Mouse (Mus musculus) forebrain, embryonic 16.5 days (tissue): ENCODE measurements around the gene Fgfr2. TPM values are rescaled to one million over a fixed set of nuclear protein-coding genes. Genes with fewer than 3 reads are reported as not detected.
A peak's percentile ranks its signal among the peaks of the same experiment; 100 is the strongest.

Experiments
- ATAC-seq: fragments of 200-750 bp; cut with Nextera tagmentation; 2 replicates; pipeline ENCODE4 v1.8.0; 2017; ENCODE audit warnings: mild to moderate bottlenecking, moderate library complexity
- H3K27ac ChIP-seq: fragments of 300-500 bp; sonication (generic); 2 replicates; pipeline ENCODE4 v1.5.1; 2014; ENCODE audit warnings: low read length, control low read depth
- H3K27me3 ChIP-seq: fragments of 300-500 bp; sonication (generic); replicated peaks from 2 replicates; pipeline ENCODE4 v1.6.1; 2014; ENCODE audit warnings: low read length; ENCODE audit not compliant: control insufficient read depth, insufficient read depth
- H3K36me3 ChIP-seq: fragments of 300-500 bp; sonication (generic); 2 replicates; pipeline ENCODE4 v1.6.1; 2014; ENCODE audit not compliant: control insufficient read depth, insufficient read depth
- H3K4me1 ChIP-seq: fragments of 300-500 bp; sonication (generic); replicated peaks from 2 replicates; pipeline ENCODE4 v1.6.1; 2014; ENCODE audit warnings: low read length; ENCODE audit not compliant: control insufficient read depth, insufficient read depth
- H3K4me2 ChIP-seq: fragments of 300-500 bp; sonication (generic); 2 replicates; pipeline ENCODE4 v1.6.1; 2014; ENCODE audit warnings: mild to moderate bottlenecking, low read length, control low read depth
- H3K4me3 ChIP-seq: fragments of 300-500 bp; sonication (generic); replicated peaks from 2 replicates; pipeline ENCODE4 v1.5.1; 2014; ENCODE audit warnings: mild to moderate bottlenecking, low read length, control low read depth
- H3K9ac ChIP-seq: fragments of 300-500 bp; sonication (generic); replicated peaks from 2 replicates; pipeline ENCODE4 v1.6.1; 2014; ENCODE audit warnings: low read depth, low read length, control low read depth
- H3K9me3 ChIP-seq: fragments of 300-500 bp; sonication (generic); 2 replicates; pipeline ENCODE4 v1.6.1; 2016; ENCODE audit warnings: low read length; ENCODE audit not compliant: control insufficient read depth
- WGBS: fragments of 180-500 bp; shearing (Covaris S2); extraction: QIAGEN DNeasy Blood & Tissue Kit; methylation state at CpG from one replicate; pipeline ENCODE4 v1.1.7; 2014; 5-methylcytosine and 5-hydroxymethylcytosine counted together
- polyA plus RNA-seq: library from polyadenylated mRNA; unstranded; fragments of >200 nt; fragmentation: Nextera tagmentation; extraction: Ambion mirVana; gene quantifications from 2 replicates; pipeline ENCODE4 v1.2.1, GENCODE M21; 2015

Fgfr2 gene
- polyA plus RNA-seq, 1 experiment from 2014 or later: 39.2 TPM

DNA sequence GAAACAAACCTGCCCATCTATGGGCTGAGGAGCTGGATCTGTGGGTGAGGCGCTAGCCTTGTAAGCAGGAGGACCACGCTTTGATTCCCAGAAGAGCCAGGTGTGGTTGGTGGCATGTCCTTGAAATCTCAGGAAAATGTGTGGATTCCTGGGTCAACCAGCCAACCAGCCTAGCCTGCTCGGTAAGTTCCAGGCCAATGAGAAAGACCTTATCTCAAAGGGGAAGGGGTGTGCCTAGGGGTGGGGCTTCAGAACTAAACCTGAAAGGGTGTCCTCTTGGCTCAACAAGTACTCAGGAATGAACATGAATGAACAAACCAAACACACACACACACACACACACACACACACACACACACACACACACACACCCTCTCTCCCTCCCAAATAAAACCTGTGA, 81.4 kb downstream of the Fgfr2 start:
- H3K9me3 ChIP-seq: no peaks in the 10 kb centered on the region
- ATAC-seq: no peak
- 83% methylated on average over 3 of the region's 3 CpGs for WGBS

GRCm38 (mm10) chr7:133040688-133041345, 82.3 kb downstream of the Fgfr2 start:
- no peaks in the 10 kb centered on the region for H3K27me3 ChIP-seq
- no peak overlapping the region for H3K4me3 ChIP-seq
- H3K27ac ChIP-seq: no peak overlapping the region
- no peaks in the 10 kb centered on the region for H3K4me1 ChIP-seq
- H3K36me3 ChIP-seq: no peaks in the 10 kb centered on the region
- no peak overlapping the region for H3K4me2 ChIP-seq
- no peaks in the 10 kb centered on the region for H3K9me3 ChIP-seq
- no peak overlapping the region for H3K9ac ChIP-seq
- ATAC-seq: no peak
- 84% methylated on average over 3 of the region's 3 CpGs for WGBS

More for the DNA sequence above, 81.4 kb downstream of the Fgfr2 start:
- Histone ChIP-seq H3K27ac (no peak overlapping the region), H3K36me3 (no peaks in the 10 kb centered on the region), H3K9ac (no peak overlapping the region), H3K4me1 (no peaks in the 10 kb centered on the region), H3K27me3 (no peaks in the 10 kb centered on the region), H3K4me3 (no peak overlapping the region), H3K4me2 (no peak overlapping the region)

- WGBS: 79% methylated on average over 3 of the region's 3 CpGs
- H3K36me3 ChIP-seq: no peaks in the 10 kb centered on the region
- H3K4me3 ChIP-seq: no peak overlapping the region
- no peaks in the 10 kb centered on the region for H3K9me3 ChIP-seq
- ATAC-seq: no peak
- no peak overlapping the region for H3K4me2 ChIP-seq
- H3K9ac ChIP-seq: no peak overlapping the region
- H3K27ac ChIP-seq: no peak overlapping the region
- no peaks in the 10 kb centered on the region for H3K27me3 ChIP-seq
- no peaks in the 10 kb centered on the region for H3K4me1 ChIP-seq
These were observed 83.4 kb downstream of the Fgfr2 start for GRCm38 (mm10) chr7:133039556-133040255.

DNA sequence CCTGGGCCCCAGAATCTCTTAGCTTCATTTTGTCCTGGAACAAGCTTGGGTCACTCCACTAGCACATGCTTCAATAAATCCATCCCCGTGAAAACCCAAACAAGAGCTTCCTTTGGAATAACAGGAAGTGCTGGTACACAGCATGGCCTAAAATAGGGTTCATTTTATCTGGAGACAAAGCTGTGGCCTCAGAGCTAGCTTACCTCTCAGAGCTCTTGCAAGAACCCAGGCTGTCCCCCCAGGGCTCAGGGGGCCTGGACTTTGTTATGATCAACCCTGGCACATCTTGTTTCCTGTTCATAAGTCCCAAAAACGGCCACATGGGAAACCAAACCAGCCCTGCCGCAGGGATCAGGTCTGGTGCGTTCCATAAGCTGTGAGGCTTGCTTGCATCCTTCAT, 85.5 kb downstream of the Fgfr2 start:
- Histone ChIP-seq H3K27me3 (no peaks in the 10 kb centered on the region), H3K4me2 (no peak overlapping the region), H3K27ac (no peak overlapping the region), H3K36me3 (no peaks in the 10 kb centered on the region), H3K4me3 (no peak overlapping the region), H3K9ac (no peak overlapping the region), H3K9me3 (no peaks in the 10 kb centered on the region), H3K4me1 (peaks cover 10% of the 10 kb centered on the region)
- ATAC-seq: no peak
- 66% methylated on average over 4 of the region's 4 CpGs for WGBS

GRCm38 (mm10) chr7:133037217-133037616, 85.9 kb downstream of the Fgfr2 start:
- no peak overlapping the region for H3K27ac ChIP-seq
- no peaks in the 10 kb centered on the region for H3K27me3 ChIP-seq
- no peak overlapping the region for H3K4me2 ChIP-seq
- H3K36me3 ChIP-seq: no peaks in the 10 kb centered on the region
- peaks cover 10% of the 10 kb centered on the region for H3K4me1 ChIP-seq
- no peak overlapping the region for H3K4me3 ChIP-seq
- no peak for ATAC-seq
- no peak overlapping the region for H3K9ac ChIP-seq
- no peaks in the 10 kb centered on the region for H3K9me3 ChIP-seq
- WGBS: 52% methylated on average over 5 of the region's 5 CpGs

DNA sequence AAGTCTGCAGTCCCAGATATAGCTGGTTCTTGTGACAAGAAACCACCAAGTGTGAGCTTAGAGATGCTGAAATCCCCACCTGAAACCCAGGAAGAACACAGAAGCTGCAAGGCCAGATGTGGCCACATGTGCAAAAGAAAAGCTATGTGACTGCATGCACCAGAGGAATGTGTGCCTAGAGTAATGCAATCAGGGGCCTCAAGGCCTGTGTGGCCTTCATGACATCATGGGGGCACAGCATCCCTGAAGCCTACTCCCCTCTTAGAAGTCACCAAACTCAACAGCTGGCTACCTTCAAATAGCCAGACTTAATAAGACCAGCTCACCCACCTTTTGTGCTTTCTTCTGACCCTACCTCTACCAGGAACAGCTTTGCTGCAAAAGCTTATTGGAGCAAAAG, 87.2 kb downstream of the Fgfr2 start:
- H3K9me3 ChIP-seq: no peaks in the 10 kb centered on the region
- H3K27me3 ChIP-seq: no peaks in the 10 kb centered on the region
- H3K4me3 ChIP-seq: no peak overlapping the region
- no peak overlapping the region for H3K27ac ChIP-seq
- no peak overlapping the region for H3K4me2 ChIP-seq
- H3K9ac ChIP-seq: no peak overlapping the region
- H3K4me1 ChIP-seq: peaks cover 10% of the 10 kb centered on the region
- H3K36me3 ChIP-seq: no peaks in the 10 kb centered on the region
- ATAC-seq: no peak

DNA sequence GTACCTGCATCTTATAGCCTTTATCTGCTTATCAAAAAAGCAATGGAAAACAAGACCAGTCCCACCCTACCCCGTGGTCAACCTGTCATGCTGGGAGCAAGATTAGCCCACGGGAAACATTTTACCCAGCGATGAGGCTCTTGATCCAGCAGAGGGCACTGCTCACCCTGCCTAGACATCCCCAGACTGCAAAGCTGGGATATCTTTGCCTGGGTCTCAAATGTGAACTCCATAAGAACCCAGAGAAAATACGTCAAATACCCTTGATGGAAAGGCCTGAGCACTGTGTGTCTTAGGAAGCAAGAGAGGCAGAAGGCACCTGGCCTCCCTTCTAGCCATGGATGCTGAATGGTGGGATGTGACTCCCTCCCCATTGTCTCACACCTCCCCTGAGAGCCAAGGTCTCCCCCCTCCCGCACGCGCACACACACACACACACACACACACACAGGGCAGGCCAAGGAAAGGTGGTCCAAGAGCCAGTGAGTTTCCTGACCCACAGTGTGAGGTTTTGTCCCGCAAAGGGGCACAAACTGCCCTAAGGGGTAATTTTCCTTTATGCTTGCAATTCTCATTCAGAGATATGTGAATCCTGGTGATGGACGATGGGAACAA, 90.5 kb downstream of the Fgfr2 start:
- ATAC-seq: peak; percentile 78
- H3K27ac ChIP-seq: no peak overlapping the region
- 36% methylated on average over 9 of the region's 9 CpGs for WGBS
- H3K9me3 ChIP-seq: no peaks in the 10 kb centered on the region
- no peaks in the 10 kb centered on the region for H3K27me3 ChIP-seq
- H3K36me3 ChIP-seq: no peaks in the 10 kb centered on the region
- no peak overlapping the region for H3K4me2 ChIP-seq
- H3K9ac ChIP-seq: no peak overlapping the region
- peaks cover 10% of the 10 kb centered on the region for H3K4me1 ChIP-seq
- H3K4me3 ChIP-seq: no peak overlapping the region

- Histone ChIP-seq H3K4me3 (no peak overlapping the region), H3K27me3 (no peaks in the 10 kb centered on the region), H3K9ac (no peak overlapping the region), H3K27ac (no peak overlapping the region), H3K4me2 (no peak overlapping the region), H3K4me1 (peaks cover 10% of the 10 kb centered on the region), H3K36me3 (no peaks in the 10 kb centered on the region), H3K9me3 (no peaks in the 10 kb centered on the region)
- no peak for ATAC-seq
- 74% methylated on average over 8 of the region's 8 CpGs for WGBS
These were observed 93.6 kb downstream of the Fgfr2 start for GRCm38 (mm10) chr7:133029496-133030047.

GRCm38 (mm10) chr7:133029004-133029403, 94.1 kb downstream of the Fgfr2 start:
- H3K9me3 ChIP-seq: no peaks in the 10 kb centered on the region
- H3K36me3 ChIP-seq: no peaks in the 10 kb centered on the region
- no peak overlapping the region for H3K4me3 ChIP-seq
- H3K27ac ChIP-seq: no peak overlapping the region
- H3K4me1 ChIP-seq: peaks cover 10% of the 10 kb centered on the region
- H3K27me3 ChIP-seq: no peaks in the 10 kb centered on the region
- WGBS: 94% methylated on average over 8 of the region's 8 CpGs
- no peak for ATAC-seq
- H3K4me2 ChIP-seq: no peak overlapping the region
- H3K9ac ChIP-seq: no peak overlapping the region
